Mouse (Mus musculus): Measurements from ENCODE around the gene Gm8857.
"Not testable (repeated sequence)": the region's sequence is repeated elsewhere in the genome, so short reads cannot be mapped to it uniquely, and the experiment has no call there.

The Gm8857 gene

DNA sequence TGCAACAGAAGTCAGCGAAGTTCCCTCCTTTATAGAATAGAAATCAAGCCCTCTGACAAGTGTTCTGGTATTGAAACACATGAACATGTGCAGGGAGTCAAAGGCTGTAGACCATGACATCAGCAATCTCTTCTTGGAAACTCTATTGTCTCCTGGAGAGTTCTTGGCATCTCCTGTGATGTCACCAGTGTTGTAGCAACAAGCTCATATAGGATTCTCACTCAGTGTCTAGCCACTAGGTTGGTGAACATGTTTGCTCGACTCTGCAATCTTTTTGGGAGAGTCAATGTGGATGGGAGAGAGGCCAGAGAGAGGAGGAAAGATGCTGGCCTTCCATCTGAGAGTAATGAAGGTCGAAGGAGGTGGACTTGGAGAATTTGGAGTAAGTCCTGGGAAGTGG lies at the start of gene Gm8857, which contains the start of gene Gm8871:
Gm8857 (plus strand) TSS at position 303 of the 400 bp plus-strand sequence.
Gm8871 (plus strand) TSS at position 301 of the 400 bp plus-strand sequence.
- DNase-seq: not testable (repeated sequence)

DNA sequence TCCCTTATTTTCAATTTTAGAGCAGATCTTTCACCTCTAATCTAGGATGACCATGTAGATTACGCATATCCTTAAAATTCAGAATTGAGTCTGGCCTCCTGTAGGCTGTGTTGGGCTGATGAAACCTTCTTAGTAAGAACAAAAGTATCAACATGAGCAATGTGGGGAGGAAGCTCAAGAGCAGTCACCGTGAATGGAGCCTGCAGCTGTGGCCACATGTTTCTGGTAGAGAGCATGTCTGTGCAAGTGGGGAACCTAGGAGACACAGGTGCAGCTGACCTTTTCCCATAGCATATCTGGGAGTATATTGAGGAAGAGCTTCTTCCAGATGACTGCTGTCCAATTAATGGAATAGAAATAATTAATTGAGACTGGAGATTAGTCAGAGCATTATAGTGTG lies 5.9 kb downstream of the Gm8857 start:
- DNase-seq: not testable (repeated sequence)

- DNase-seq: not testable (repeated sequence)
Measured at GRCm38 (mm10) chr5:10958057-10958456, 10.4 kb downstream of the Gm8857 start.

Data from lung, postnatal 10 days (tissue).